Mouse (Mus musculus) liver, embryonic 16.5 days (tissue): Measurements from ENCODE around the gene Cdh6. TPM values are rescaled to one million over a fixed set of nuclear protein-coding genes. Genes with fewer than 3 reads are reported as not detected.

Experiments used
- ATAC-seq: fragments of 200-750 bp; cut with Nextera tagmentation; 2 replicates; pipeline ENCODE4 v1.8.0; 2017; ENCODE audit warnings: low read depth, mild to moderate bottlenecking, moderate number of reproducible peaks, moderate library complexity
- H3K27ac ChIP-seq: fragments of 300-500 bp; sonication (generic); 2 replicates; pipeline ENCODE4 v1.5.1; 2014; ENCODE audit warnings: mild to moderate bottlenecking, low read length
- H3K27me3 ChIP-seq: fragments of 300-500 bp; sonication (generic); 2 replicates; pipeline ENCODE4 v1.6.1; 2014; ENCODE audit warnings: low read depth, low read length, mixed read lengths; ENCODE audit not compliant: control insufficient read depth, insufficient read depth
- H3K36me3 ChIP-seq: fragments of 300-500 bp; sonication (generic); 2 replicates; pipeline ENCODE4 v1.6.1; 2014; ENCODE audit warnings: mild to moderate bottlenecking; ENCODE audit not compliant: control insufficient read depth, insufficient read depth
- H3K4me1 ChIP-seq: fragments of 300-500 bp; sonication (generic); 2 replicates; pipeline ENCODE4 v1.6.1; 2014; ENCODE audit warnings: low read depth, low read length, mixed read lengths; ENCODE audit not compliant: control insufficient read depth
- H3K4me2 ChIP-seq: fragments of 300-500 bp; sonication (generic); 2 replicates; pipeline ENCODE4 v1.6.1; 2014; ENCODE audit warnings: low read depth, low read length, mixed read lengths
- H3K4me3 ChIP-seq: fragments of 300-500 bp; sonication (generic); 2 replicates; pipeline ENCODE4 v1.5.1; 2014; ENCODE audit warnings: low read depth, mild to moderate bottlenecking, low read length
- H3K9ac ChIP-seq: fragments of 300-500 bp; sonication (generic); 2 replicates; pipeline ENCODE4 v1.6.1; 2014; ENCODE audit warnings: low read depth, low read length
- H3K9me3 ChIP-seq: fragments of 300-500 bp; sonication (generic); replicated peaks from 2 replicates; pipeline ENCODE4 v1.6.1; 2016; ENCODE audit warnings: low read length; ENCODE audit not compliant: control insufficient read depth
- WGBS: fragments of 180-500 bp; shearing (Covaris S2); extraction: QIAGEN DNeasy Blood & Tissue Kit; methylation state at CpG from one replicate; pipeline ENCODE4 v1.1.7; 2014; ENCODE audit not compliant: insufficient replicate concordance; 5-methylcytosine and 5-hydroxymethylcytosine counted together
- polyA plus RNA-seq: library from polyadenylated mRNA; unstranded; fragments of >200 nt; fragmentation: Nextera tagmentation; extraction: Ambion mirVana; gene quantifications from 2 replicates; pipeline ENCODE4 v1.2.1, GENCODE M21; 2015

Cdh6 gene
- polyA plus RNA-seq, 1 experiment from 2014 or later = 0.19 TPM

- no peak overlapping the region for H3K9ac ChIP-seq
- no peak overlapping the region for H3K4me3 ChIP-seq
- no peak for ATAC-seq
- no peak overlapping the region for H3K27ac ChIP-seq
- H3K36me3 ChIP-seq = no peaks in the 10 kb centered on the region
- H3K4me1 ChIP-seq = no peaks in the 10 kb centered on the region
- no peaks in the 10 kb centered on the region for H3K27me3 ChIP-seq
- H3K9me3 ChIP-seq = no peaks in the 10 kb centered on the region
- H3K4me2 ChIP-seq = no peak overlapping the region
These were observed 20.6 kb upstream of the Cdh6 start for GRCm38 (mm10) chr15:13194048-13194447.

- Histone ChIP-seq H3K4me2 (no peak overlapping the region), H3K27me3 (no peaks in the 10 kb centered on the region), H3K4me1 (no peaks in the 10 kb centered on the region), H3K9me3 (no peaks in the 10 kb centered on the region), H3K27ac (no peak overlapping the region), H3K4me3 (no peak overlapping the region), H3K36me3 (no peaks in the 10 kb centered on the region), H3K9ac (no peak overlapping the region)
- ATAC-seq = no peak
- WGBS = 69% methylated on average over 11 of the region's 11 CpGs
These were observed 19.6 kb upstream of the Cdh6 start for GRCm38 (mm10) chr15:13193076-13193475.

- no peaks in the 10 kb centered on the region for H3K4me1 ChIP-seq
These were observed 10.2 kb upstream of the Cdh6 start for GRCm38 (mm10) chr15:13183661-13184060.

GRCm38 (mm10) chr15:13181430-13181829 lies 8.0 kb upstream of the Cdh6 start:
- Histone ChIP-seq H3K9ac (no peak overlapping the region), H3K27ac (no peak overlapping the region), H3K27me3 (no peaks in the 10 kb centered on the region), H3K4me3 (no peak overlapping the region), H3K4me1 (no peaks in the 10 kb centered on the region), H3K36me3 (no peaks in the 10 kb centered on the region), H3K4me2 (no peak overlapping the region), H3K9me3 (no peaks in the 10 kb centered on the region)
- ATAC-seq = no peak
- WGBS = 68% methylated on average over 8 of the region's 8 CpGs

More at GRCm38 (mm10) chr15:13183661-13184060, 10.2 kb upstream of the Cdh6 start:
- Histone ChIP-seq H3K4me3 (no peak overlapping the region), H3K27me3 (no peaks in the 10 kb centered on the region), H3K9me3 (no peaks in the 10 kb centered on the region), H3K4me2 (no peak overlapping the region), H3K27ac (no peak overlapping the region), H3K9ac (no peak overlapping the region), H3K36me3 (no peaks in the 10 kb centered on the region)
- 75% methylated on average over 5 of the region's 5 CpGs for WGBS
- ATAC-seq = no peak

- 0 out of 2 replicates have a peak, but pooled peaks cover under 1% of the 10 kb centered on the region for H3K27me3 ChIP-seq
These were observed 7.5 kb upstream of the Cdh6 start for GRCm38 (mm10) chr15:13181014-13181413.

GRCm38 (mm10) chr15:13175978-13176377 lies 2.5 kb upstream of the Cdh6 start:
- Histone ChIP-seq H3K4me1 (no peaks in the 10 kb centered on the region), H3K27me3 (peaks cover 37% of the 10 kb centered on the region), H3K4me2 (no peak overlapping the region), H3K27ac (no peak overlapping the region), H3K4me3 (no peak overlapping the region), H3K9ac (no peak overlapping the region), H3K36me3 (no peaks in the 10 kb centered on the region), H3K9me3 (no peaks in the 10 kb centered on the region)
- no peak for ATAC-seq
- 15% methylated on average over 9 of the region's 9 CpGs for WGBS

More at GRCm38 (mm10) chr15:13181014-13181413, 7.5 kb upstream of the Cdh6 start:
- no peaks in the 10 kb centered on the region for H3K4me1 ChIP-seq
- no peak overlapping the region for H3K27ac ChIP-seq
- H3K4me2 ChIP-seq = no peak overlapping the region
- no peaks in the 10 kb centered on the region for H3K36me3 ChIP-seq
- H3K9ac ChIP-seq = no peak overlapping the region
- no peak overlapping the region for H3K4me3 ChIP-seq
- no peaks in the 10 kb centered on the region for H3K9me3 ChIP-seq
- 32% methylated on average over 4 of the region's 4 CpGs for WGBS
- ATAC-seq = no peak

- Histone ChIP-seq H3K9me3 (no peaks in the 10 kb centered on the region), H3K27ac (no peak overlapping the region), H3K4me1 (no peaks in the 10 kb centered on the region), H3K27me3 (peaks cover 37% of the 10 kb centered on the region), H3K4me3 (no peak overlapping the region), H3K4me2 (no peak overlapping the region), H3K36me3 (no peaks in the 10 kb centered on the region), H3K9ac (no peak overlapping the region)
- ATAC-seq = no peak
- 18% methylated on average over 6 of the region's 6 CpGs for WGBS
These were observed 1.1 kb upstream of the Cdh6 start for GRCm38 (mm10) chr15:13174618-13174980.

- no peak overlapping the region for H3K4me3 ChIP-seq
- peak overlapping the region; percentile 40 for H3K4me2 ChIP-seq
- no peak overlapping the region for H3K27ac ChIP-seq
- H3K4me1 ChIP-seq = no peaks in the 10 kb centered on the region
- no peaks in the 10 kb centered on the region for H3K9me3 ChIP-seq
- no peak overlapping the region for H3K9ac ChIP-seq
- no peak for ATAC-seq
- no peaks in the 10 kb centered on the region for H3K36me3 ChIP-seq
- peaks cover 37% of the 10 kb centered on the region for H3K27me3 ChIP-seq
- WGBS = 2% methylated on average over 27 of the region's 27 CpGs
These were observed 554 bp upstream of the Cdh6 start for GRCm38 (mm10) chr15:13173840-13174617.

- Histone ChIP-seq H3K4me1 (no peaks in the 10 kb centered on the region), H3K27me3 (peaks cover 37% of the 10 kb centered on the region), H3K4me3 (peak overlapping the region; percentile 37), H3K36me3 (no peaks in the 10 kb centered on the region), H3K27ac (no peak overlapping the region), H3K4me2 (peak overlapping the region; percentile 40), H3K9me3 (no peaks in the 10 kb centered on the region), H3K9ac (no peak overlapping the region)
- no peak for ATAC-seq
- 2% methylated on average over 26 of the region's 26 CpGs for WGBS
These were observed 957 bp downstream of the Cdh6 start for GRCm38 (mm10) chr15:13172365-13173070.
